Mouse (Mus musculus): ENCODE measurements around the gene Lrrc36. TPM values are rescaled to one million over a fixed set of nuclear protein-coding genes. Genes with fewer than 3 reads are reported as not detected.
A peak's percentile ranks its signal among the peaks of the same experiment; 100 is the strongest.

The Lrrc36 gene
- polyA plus RNA-seq, 1 experiment: 7.5 TPM

- Histone ChIP-seq H3K4me3 (replicated peaks; ENCODE audit: extremely low read depth, low read depth, low read length) (no peak overlapping the region), H3K4me1 (ENCODE audit: control insufficient read depth, insufficient read depth, low read length) (no peaks in the 10 kb centered on the region)
- TF ChIP-seq CTCF (IDR thresholded peaks at IDR 0.05; ENCODE audit: insufficient read depth, low read length) (no peak), POLR2A (IDR thresholded peaks at IDR 0.05; ENCODE audit: borderline replicate concordance, extremely low read depth, low read depth, low read length) (no peak)
- WGBS: 62% methylated on average over 3 of the region's 3 CpGs
- DNase-seq: no peak
These were observed 70.6 kb downstream of the Lrrc36 start for GRCm38 (mm10) chr8:105484030-105484368.

- no peaks in the 10 kb centered on the region for H3K4me1 ChIP-seq (ENCODE audit: control insufficient read depth, insufficient read depth, low read length)
- TF ChIP-seq CTCF (IDR thresholded peaks at IDR 0.05; ENCODE audit: insufficient read depth, low read length): peak; percentile 65
- TF ChIP-seq POLR2A (IDR thresholded peaks at IDR 0.05; ENCODE audit: borderline replicate concordance, extremely low read depth, low read depth, low read length): no peak
- DNase-seq: no peak
- no peak overlapping the region for H3K4me3 ChIP-seq (replicated peaks; ENCODE audit: extremely low read depth, low read depth, low read length)
- WGBS: 65% methylated on average over 2 of the region's 2 CpGs
These were observed 71.0 kb downstream of the Lrrc36 start for GRCm38 (mm10) chr8:105484392-105484791.

- H3K4me3 ChIP-seq (replicated peaks; ENCODE audit: extremely low read depth, low read depth, low read length): no peak overlapping the region
- H3K4me1 ChIP-seq (ENCODE audit: control insufficient read depth, insufficient read depth, low read length): no peaks in the 10 kb centered on the region
- TF ChIP-seq POLR2A (IDR thresholded peaks at IDR 0.05; ENCODE audit: borderline replicate concordance, extremely low read depth, low read depth, low read length) (no peak), CTCF (IDR thresholded peaks at IDR 0.05; ENCODE audit: insufficient read depth, low read length) (no peak)
- WGBS: 57% methylated on average over 3 of the region's 3 CpGs
- no peak for DNase-seq
These were observed 74.7 kb downstream of the Lrrc36 start for GRCm38 (mm10) chr8:105488082-105488481.

- no peak overlapping the region for H3K4me3 ChIP-seq (replicated peaks; ENCODE audit: extremely low read depth, low read depth, low read length)
- 28% methylated on average over 1 of the region's 1 CpGs for WGBS
- DNase-seq: no peak
- no peaks in the 10 kb centered on the region for H3K4me1 ChIP-seq (ENCODE audit: control insufficient read depth, insufficient read depth, low read length)
- no peak for TF ChIP-seq CTCF (IDR thresholded peaks at IDR 0.05; ENCODE audit: insufficient read depth, low read length)
- TF ChIP-seq POLR2A (IDR thresholded peaks at IDR 0.05; ENCODE audit: borderline replicate concordance, extremely low read depth, low read depth, low read length): no peak
These were observed 75.9 kb downstream of the Lrrc36 start for GRCm38 (mm10) chr8:105489281-105489680.

- TF ChIP-seq CTCF (IDR thresholded peaks at IDR 0.05; ENCODE audit: insufficient read depth, low read length): no peak
- no peak for TF ChIP-seq POLR2A (IDR thresholded peaks at IDR 0.05; ENCODE audit: borderline replicate concordance, extremely low read depth, low read depth, low read length)
- 48% methylated on average over 3 of the region's 3 CpGs for WGBS
- no peak for DNase-seq
- Histone ChIP-seq H3K4me3 (replicated peaks; ENCODE audit: extremely low read depth, low read depth, low read length) (no peak overlapping the region), H3K4me1 (ENCODE audit: control insufficient read depth, insufficient read depth, low read length) (no peaks in the 10 kb centered on the region; the same call in 1 of the 2 replicates)
These were observed 80.1 kb downstream of the Lrrc36 start for GRCm38 (mm10) chr8:105493495-105493894.

- TF ChIP-seq POLR2A (IDR thresholded peaks at IDR 0.05; ENCODE audit: borderline replicate concordance, extremely low read depth, low read depth, low read length) (no peak), CTCF (IDR thresholded peaks at IDR 0.05; ENCODE audit: insufficient read depth, low read length) (no peak)
- no peaks in the 10 kb centered on the region; the same call in 1 of the 2 replicates for H3K4me1 ChIP-seq (ENCODE audit: control insufficient read depth, insufficient read depth, low read length)
- no peak for DNase-seq
- 66% methylated on average over 3 of the region's 3 CpGs for WGBS
- no peak overlapping the region for H3K4me3 ChIP-seq (replicated peaks; ENCODE audit: extremely low read depth, low read depth, low read length)
These were observed 81.2 kb downstream of the Lrrc36 start for GRCm38 (mm10) chr8:105494566-105494965.

GRCm38 (mm10) chr8:105495350-105496302 is 82.3 kb downstream of the Lrrc36 start:
- peak overlapping the region; percentile 76 for H3K4me3 ChIP-seq (replicated peaks; ENCODE audit: extremely low read depth, low read depth, low read length)

GRCm38 (mm10) chr8:105496439-105497180 is 83.2 kb downstream of the Lrrc36 start, which contains the start of gene Zdhhc1:
Gene Zdhhc1, minus strand, starts transcription at chr8:105496902.
- WGBS: 1% methylated on average over 66 of the region's 68 CpGs
- peak within 1 kb of the TSS; percentile 76 for H3K4me3 ChIP-seq (replicated peaks; ENCODE audit: extremely low read depth, low read depth, low read length)
- peak; percentile 94 for DNase-seq
- H3K4me1 ChIP-seq (ENCODE audit: control insufficient read depth, insufficient read depth, low read length): no peaks in the 10 kb centered on the region; the same call in 1 of the 2 replicates
- peak; percentile 72; the same call in 1 of the 2 replicates for TF ChIP-seq POLR2A (IDR thresholded peaks at IDR 0.05; ENCODE audit: borderline replicate concordance, extremely low read depth, low read depth, low read length)
- peak; percentile 40 for TF ChIP-seq CTCF (IDR thresholded peaks at IDR 0.05; ENCODE audit: insufficient read depth, low read length)

More at GRCm38 (mm10) chr8:105495350-105496302, 82.3 kb downstream of the Lrrc36 start:
- no peak for DNase-seq
- 31% methylated on average over 17 of the region's 17 CpGs for WGBS
- no peaks in the 10 kb centered on the region; the same call in 1 of the 2 replicates for H3K4me1 ChIP-seq (ENCODE audit: control insufficient read depth, insufficient read depth, low read length)
- TF ChIP-seq CTCF (IDR thresholded peaks at IDR 0.05; ENCODE audit: insufficient read depth, low read length): no peak
- no peak for TF ChIP-seq POLR2A (IDR thresholded peaks at IDR 0.05; ENCODE audit: borderline replicate concordance, extremely low read depth, low read depth, low read length)

GRCm38 (mm10) chr8:105499787-105500186 is 86.4 kb downstream of the Lrrc36 start:
- no peak for DNase-seq
- WGBS: 44% methylated on average over 12 of the region's 12 CpGs
- peak overlapping the region; percentile 65 for H3K4me3 ChIP-seq (replicated peaks; ENCODE audit: extremely low read depth, low read depth, low read length)
- H3K4me1 ChIP-seq (ENCODE audit: control insufficient read depth, insufficient read depth, low read length): no peaks in the 10 kb centered on the region; the same call in 1 of the 2 replicates
- no peak for TF ChIP-seq CTCF (IDR thresholded peaks at IDR 0.05; ENCODE audit: insufficient read depth, low read length)
- TF ChIP-seq POLR2A (IDR thresholded peaks at IDR 0.05; ENCODE audit: borderline replicate concordance, extremely low read depth, low read depth, low read length): peak; percentile 20; the same call in 1 of the 2 replicates

Measured in lung, adult 2 months (tissue).